Mouse (Mus musculus) urinary bladder, adult 18-20 months (tissue): ENCODE measurements around the gene Notch2.
A peak's percentile ranks its signal among the peaks of the same experiment; 100 is the strongest.

Experiments used
- DNase-seq, 2 experiments: peaks; one replicate each; pipeline ENCODE4 v3.0.0; 2022; ENCODE audit warnings: low spot score in 2 of 2, mixed read lengths in 2 of 2

Gene Notch2

DNA sequence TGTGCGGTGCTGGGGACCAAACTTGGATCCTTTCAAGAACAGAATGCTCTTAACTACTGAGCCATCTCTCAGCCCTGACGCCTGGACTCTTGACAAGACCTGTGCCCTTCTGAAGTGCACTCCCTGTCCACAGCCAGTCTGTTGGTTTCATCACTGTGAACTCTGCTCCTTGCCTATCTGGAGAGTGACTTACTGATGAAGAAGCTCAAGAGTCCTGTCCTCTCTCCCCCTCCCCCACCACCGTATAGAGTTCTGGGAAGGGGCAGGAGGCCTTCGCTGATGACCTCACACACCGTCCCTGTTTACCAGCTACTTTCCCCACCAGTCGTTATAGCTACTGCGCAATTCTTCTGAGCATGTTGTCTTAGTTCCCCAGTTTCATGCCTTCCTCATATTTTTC is 55.8 kb downstream of the Notch2 start:
- DNase-seq: no peak

DNA sequence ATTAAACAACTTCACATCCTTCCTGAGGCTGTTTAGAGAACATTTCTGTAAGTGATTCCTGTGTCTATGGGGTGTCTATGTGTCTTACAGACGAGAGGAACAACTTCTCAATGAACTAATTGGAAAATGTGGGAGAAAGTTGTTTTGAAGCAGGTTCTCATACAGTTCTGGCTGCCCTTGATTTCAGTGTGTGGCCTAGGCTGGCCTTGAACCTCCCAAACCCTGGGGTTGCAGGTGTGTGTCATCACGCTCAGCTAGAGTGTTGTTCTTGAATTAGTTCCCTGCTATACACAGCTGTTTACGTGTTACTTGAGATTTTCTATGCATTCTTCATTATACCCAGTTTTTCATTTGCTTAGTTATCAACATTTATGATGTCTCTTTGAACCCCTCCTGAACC is 56.5 kb downstream of the Notch2 start:
- no peak for DNase-seq

DNA sequence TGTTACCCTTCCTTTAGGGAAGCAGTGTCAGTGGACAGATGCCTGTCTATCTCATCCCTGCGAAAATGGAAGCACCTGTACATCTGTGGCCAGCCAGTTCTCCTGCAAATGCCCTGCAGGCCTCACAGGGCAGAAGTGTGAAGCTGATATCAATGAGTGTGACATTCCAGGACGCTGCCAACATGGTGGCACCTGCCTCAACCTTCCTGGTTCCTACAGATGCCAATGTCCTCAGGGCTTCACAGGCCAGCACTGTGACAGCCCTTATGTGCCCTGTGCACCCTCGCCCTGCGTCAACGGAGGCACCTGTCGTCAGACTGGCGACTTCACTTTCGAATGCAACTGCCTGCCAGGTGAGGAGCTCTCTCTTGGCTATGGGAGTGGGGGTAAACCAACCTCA is 59.2 kb downstream of the Notch2 start:
- no peak for DNase-seq

DNA sequence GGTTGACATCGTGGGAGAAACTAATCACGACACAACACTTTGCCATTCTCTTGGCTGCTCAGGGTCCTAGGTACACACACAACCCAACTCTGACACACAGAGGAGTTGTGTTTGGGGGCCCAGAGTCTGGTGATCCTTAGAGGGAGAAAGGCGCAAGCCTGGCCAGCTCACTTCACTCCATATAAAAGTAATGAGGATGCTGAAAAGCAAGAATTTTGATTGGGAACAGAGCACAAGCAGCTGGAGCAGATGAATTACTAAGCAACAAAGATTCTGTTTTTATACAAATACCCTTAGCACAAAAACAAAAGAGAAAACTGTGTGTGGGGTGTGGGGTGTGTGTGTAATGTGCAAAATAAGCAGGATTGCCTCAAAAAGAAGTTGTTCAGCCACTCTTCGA is 60.2 kb downstream of the Notch2 start:
- DNase-seq: no peak

DNA sequence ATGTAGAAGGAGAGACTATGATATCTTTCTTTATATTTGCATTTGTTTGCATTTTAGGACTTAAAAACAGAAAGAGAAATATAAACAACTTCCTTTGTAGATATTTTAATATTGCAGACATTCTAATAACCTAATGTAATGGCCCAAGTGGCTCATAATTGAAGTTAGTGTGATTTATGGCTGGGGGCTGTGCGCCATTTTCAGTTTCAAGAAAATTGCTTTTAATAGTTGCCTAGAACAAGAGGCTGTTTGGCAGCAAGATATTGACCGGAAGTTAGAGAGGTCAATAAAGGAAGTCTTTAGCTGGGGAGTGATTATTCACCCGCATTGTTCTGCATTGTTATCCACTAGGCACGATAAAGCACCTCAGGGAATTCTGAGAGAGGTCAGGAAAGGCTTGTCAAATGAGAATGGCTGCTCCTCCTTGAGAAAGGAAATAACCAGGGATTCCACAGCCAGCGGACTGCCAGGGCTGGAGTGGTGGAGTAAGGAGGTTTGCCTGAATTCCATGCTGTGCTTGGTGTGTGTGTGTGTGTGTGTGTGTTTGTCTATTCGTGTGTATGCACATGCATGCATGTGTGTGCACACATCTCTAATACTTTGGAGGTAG is 61.4 kb downstream of the Notch2 start:
- DNase-seq: no peak

DNA sequence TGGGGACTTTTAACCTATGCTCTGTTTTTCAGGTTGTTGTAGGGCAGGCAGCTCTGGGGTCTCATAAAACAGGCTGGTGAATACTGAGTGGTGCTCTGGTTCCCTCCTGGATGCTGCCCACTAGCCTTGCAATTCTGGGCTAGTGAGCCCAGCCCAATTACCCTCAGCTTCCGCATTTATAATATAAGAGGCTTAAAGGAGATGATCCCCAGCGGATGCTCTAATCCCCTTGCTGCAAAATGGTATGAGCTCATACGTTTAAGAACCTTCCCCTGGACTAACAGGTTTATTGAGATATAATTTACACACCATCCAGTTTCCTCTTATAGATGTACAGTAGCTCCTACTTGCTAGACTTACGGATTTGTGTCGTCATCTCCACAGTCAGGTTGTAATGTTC is 64.5 kb downstream of the Notch2 start:
- DNase-seq: no peak

DNA sequence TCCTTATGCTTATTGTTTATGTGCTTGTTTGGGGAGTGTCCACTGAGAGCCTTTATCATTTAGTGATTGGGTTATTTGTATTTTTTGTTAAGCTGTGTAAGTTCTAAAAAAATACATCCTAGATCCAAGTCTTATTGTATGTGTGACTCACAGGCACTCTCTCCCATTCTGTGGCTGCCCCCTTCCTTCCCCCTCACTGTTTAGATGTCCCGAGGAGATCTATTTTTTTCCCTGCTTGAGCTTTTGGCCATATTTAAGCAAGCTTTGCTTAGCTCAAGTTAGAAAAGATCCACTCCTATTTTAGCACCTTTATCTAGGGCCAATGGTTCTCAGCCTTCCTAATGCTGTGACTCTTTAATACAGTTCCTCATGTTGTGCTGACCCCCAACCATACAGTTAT is 65.5 kb downstream of the Notch2 start:
- no peak for DNase-seq

DNA sequence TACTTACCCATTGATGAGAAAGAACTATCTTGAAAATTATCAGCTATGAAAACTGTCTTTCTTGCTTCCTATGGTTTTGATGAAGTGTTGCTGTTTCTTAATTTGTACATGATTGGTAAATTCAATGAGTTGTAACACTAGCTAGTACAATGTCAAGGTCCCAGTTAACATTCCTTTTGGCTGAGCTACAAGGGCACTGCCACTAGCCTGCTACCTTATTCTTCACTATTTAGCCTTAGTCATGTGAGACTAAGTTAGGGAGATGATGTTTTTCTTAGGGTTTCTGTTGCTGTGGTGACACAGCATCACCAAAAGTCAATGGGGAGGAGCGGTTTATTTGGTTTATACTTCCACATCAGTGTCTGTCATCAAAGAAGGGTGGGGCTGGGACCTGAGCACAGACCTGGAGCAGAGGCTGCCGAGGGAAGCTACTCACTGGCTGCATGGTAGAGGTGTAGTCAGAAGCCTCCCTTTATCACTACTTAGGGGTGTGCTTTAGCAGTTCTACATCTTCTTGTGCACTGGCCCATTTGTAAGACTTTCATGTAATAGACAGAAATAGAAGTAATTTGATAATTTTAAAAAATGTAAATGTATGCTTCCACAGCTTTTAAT is 66.4 kb downstream of the Notch2 start:
- no peak for DNase-seq

DNA sequence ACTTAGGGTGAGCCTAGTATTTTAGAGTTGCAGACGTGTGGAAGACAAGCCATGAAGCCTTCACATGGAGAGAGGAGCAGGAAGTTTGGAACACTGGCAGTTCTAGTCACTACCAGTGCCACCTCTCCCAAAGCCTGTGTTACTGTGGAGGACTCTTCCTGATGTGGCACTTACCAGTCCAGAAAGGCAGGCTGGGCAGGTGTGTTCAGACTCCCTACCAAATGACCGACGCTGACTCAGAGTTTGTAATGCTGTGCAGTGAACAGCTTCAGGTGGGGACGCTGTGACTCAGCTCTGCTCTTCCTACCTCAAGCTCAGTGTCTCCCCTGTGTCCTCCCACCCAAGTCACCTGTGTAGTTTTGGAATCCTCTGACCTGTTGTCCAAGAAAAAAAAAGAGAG is 67.3 kb downstream of the Notch2 start:
- peak in 1 of 2 experiments; percentile 59 for DNase-seq

DNA sequence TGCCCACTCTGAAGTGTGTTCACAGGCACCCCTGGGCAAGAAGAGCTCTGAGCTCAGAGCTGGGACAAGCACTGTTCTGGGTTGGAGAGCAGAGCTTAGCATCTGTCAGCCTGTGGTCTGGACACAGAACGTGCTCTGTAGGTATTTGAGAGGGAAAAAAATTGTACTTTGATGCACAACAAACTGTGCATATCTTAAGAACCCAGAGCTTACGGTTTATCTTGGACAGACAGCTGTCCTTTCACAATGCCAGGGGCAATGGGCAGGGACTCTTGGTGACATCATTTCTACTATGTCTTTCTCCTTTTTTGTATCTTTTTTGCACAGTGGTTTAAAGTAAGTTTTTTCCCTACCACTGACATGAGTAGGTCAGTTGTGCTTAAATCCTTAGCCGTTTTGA is 68.9 kb downstream of the Notch2 start:
- DNase-seq: no peak

DNA sequence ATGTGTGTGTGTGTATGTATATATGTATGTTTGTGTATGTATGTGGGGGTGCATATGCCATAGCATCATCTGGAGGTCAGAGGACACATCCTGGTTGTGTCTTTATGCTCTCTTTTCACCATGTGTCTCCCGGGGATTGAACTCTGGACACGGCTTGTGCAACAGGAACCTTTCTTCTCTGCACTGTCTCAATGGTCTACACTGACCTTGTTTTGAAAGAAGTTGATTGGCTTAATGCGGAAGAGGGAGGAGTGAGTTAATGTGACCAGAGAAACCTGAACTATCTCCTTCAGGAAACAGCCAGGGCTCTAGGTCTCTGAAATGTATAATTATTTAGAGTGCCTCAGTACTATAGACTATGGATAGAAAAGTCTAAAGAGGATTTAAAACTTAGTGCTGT is 69.6 kb downstream of the Notch2 start:
- no peak for DNase-seq

DNA sequence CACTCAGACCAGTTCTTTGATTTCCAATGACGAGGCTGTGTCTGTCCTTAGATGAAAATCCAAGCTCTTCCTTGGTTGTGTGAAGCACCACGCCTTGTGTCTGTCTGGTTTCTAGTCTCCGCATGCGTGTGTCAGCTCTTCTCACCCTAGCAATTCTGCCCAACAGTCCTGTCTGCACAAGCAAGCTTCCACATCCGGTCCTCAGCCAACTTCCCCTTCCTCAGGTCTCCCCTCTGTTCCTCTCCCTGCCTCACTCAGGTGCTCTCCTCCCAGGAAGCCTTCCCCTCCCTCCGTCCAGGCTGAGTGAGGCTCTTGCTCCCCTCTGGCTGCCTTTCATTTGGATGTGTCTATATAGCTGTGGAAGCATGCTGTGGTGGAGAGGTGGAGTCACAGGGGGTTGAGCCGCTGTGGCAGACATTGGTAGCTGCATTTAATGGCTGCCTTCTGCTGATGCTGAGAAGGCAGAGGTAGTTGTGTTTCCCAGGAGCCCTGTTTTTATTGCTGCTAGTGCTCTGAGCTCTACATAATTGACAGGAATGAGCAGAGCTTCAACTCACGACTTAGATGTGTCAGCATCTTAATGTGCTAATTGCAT is 70.8 kb downstream of the Notch2 start:
- no peak for DNase-seq

DNA sequence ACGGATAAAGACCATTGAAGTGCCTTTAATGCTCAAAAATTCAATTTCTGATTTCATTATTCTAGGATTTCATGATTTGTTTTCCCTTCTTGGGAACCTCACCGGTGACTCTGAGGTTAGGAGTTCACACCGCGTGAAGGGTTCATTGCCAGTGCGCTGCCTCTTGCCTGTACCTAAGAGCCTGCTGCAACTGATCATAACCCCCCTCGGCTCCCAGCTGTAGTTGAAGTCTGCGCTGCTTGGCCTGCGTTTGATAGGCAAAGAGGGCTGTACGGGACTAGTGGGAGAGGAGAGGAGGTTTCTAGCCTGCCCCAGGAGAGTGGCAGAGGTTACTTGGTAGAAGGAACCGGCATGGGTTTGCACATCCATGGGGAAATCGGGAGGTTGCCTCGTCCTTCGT is 71.5 kb downstream of the Notch2 start:
- no peak for DNase-seq

DNA sequence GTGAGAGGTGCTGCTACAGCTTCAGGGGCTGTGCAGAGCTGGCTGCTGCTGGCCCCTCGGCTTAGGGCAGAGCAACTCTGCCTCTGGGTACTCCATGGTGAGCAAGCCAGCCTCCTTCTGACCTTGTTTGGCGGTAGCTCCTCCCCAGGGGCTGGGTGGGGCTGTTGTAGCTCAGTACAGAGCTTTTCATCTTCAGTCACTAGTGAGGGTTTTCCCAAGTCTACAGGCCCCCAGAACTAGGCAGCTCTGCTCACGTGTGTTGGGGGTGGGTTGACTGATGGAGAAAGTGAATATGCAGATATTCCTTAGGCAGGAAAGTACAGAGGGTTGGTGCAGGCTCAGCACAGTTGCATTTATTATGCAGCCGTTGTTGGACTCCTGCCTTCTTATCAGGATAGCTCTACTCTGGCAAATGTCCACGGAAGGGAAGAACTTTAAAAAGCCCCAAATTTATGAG is 72.5 kb downstream of the Notch2 start:
- DNase-seq: peak in 1 of 2 experiments; percentile 33

DNA sequence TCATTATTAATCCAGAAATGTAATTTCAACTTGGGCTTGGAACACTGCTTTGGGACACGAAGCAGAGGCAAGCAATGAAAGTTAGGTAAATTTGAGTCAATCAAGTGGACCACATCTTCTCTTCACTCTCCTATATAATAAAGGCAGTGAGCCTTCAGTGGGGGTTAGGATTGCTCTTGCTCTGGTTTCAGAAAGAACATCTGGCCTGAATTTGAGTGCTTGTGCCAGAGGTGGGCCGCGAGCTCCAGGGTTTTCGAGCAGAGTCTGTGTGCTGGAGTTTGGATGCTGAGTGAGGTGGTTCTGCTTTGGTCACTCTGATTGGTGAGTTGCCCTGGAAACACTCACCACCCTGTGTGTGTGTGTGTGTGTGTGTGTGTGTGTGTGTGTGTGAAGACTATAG is 73.1 kb downstream of the Notch2 start:
- DNase-seq: no peak

DNA sequence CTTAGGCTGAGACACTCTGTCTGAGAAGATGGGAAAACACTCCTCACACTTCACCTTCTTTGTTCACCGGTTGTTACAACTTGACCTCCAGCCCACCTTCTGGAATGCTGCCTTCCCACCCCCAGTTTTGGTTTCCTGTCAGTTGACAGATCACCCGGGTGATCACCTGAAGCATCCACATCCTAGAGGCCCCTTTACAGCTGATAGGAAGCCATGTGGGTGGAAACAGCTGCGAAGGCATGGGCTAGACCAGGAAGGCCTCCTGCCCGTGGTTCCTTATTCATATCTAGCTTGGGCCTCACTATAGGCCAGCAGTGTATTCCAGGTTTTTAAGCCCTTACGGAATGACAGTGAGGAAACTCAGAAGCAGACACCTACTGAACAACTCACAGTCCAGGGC is 73.5 kb downstream of the Notch2 start:
- DNase-seq: no peak

DNA sequence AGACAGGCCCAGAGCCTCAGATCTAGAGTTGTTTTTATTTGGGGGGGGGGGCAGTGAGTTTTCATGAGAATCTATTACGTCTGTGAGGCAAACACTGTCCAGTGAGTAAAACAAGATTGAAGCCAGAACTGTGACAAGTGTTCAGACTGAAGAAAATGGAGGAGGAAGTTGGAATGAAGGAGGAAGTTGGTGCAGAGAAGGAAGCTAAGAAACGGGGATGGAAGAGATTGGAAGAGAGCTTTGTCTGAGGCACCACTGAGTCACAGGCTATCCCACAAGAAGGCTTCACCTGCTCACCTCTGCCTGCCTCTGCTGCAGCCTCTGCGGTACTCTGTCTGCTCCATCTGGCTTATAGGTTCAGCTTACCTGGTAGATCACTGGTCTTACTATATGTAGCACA is 74.2 kb downstream of the Notch2 start:
- DNase-seq: no peak

DNA sequence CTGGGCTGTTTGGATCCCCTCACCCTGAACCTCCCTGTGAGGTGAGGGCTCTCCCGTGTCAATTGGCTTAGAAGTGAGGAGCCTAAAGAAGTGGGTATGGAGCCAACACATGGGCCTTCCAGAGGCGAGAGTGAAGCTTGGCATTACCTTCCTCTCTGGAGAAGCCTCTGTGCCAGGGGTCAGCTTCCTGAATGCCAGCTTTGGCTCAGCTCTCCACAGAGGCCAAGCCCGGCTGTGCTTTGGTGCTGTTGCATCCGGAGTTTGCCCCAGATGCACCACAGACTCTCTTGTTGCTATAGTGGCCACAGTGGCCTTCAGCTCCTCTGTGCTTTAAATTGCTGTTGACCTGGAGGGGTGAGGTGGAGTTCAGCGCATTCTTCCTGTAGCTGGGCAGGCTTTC is 76.4 kb downstream of the Notch2 start:
- DNase-seq: no peak

DNA sequence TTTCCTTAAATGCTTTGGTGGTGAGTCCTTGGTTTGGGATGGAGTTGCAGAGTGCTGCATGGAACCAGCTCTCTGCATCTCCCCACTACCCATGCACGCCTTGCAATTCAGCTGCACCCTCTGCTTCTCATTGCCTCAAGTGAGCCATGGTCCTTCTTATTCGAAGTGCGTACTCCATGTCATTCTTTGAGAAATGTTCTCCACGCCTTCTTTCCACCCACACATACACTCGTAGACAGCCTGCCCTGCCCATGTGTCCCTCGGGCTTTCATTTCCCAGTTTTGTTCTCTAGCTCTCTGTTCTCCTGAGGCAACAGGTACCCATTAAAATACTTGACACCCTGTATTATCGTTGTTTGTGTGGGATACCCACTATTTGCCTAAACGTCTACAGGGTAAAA is 76.8 kb downstream of the Notch2 start:
- DNase-seq: no peak

DNA sequence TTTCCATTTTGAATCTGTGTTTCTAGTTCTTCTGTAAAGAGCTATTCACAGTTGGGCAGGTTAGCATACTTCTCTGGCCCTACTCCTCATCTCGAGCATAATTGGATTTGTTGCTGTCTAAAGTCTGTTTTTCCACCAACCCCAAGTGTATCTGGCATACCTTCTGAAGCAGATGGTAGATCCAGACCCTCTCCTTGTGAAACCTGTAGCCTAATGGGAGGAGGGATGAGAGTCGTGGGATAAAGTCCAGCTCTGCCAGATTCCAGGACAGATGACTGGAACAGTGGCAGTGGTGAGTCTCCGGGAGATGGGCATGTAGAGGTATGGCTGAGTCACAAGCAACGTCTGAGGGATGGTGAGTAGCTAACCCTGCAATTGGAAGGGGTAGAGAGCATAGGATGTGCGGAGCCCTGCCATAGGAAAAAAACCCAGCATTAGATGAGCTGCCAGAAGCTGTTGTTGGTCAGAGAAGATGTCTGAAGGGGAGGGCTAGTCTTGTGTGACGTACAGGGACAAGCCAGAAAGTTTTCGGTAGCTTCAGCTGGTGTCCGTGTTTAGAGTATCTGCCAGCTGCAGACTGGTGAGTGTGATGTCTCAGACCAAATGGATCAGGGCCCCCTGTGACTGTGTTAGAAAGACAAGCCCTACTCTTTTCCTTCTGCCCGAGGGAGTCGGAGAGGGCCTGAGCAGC is 79.5 kb downstream of the Notch2 start:
- no peak for DNase-seq

DNA sequence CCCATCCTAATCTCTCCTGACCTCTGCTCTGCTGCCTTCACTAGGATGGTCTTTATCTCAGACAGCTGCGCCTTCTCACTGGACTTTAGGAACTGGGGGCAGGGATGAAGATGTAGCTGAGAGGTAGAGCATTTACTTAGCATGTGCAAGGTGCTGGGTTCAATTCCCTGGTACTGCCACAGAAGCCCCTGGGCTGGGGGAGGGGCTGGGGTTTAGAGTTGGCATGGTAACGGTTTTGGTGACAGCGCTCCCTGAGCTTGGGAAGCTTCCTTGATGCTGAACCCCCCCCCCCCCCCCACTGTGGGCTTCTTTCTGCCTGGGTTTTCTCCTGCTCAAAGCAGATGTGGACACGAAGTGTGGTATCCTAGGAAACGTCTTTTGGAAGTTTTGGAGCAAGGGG is 80.6 kb downstream of the Notch2 start:
- DNase-seq: no peak

DNA sequence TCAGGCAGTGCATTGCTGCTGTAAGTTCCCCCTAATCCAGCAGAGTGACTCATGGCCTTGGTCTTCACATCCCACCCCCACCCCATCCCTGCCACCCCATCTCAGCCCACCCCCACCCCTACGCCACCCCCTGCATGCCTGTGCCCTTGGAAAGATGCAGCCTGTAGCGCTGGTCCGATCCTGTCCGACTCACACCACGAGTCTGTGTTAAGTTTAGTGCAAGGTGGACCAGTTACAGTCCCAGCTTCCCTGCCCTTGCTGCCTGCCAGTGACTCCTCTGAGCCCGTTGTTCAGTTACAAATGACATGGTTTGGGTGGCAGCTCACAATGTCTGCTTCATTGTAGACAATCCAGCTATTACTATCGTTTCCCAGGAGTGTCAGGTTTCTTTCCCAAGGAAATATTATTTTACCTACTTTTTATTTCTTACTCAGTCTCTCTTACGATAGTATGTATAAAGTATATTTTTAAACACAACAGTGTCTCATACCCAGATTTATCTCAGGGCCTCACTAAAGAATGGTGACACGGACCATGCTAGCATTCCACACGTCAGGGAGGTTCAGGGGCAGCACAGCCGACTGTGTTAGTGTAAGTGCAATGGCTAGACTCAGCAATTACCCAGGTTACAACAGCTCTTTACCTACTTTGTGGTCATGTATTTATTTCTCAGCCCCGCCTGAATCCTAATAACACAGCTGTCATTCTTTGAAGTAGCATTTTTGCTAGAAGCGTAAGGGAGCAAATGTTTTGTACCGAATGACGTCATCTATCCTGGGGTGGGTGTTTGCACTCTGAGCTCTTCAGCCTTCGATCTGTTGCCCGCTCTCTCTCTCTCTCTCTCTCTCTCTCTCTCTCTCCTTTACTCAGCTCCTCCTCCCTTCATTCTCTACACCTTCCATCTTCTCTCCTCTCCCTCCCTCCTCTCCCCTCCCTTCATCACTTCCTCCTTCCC is 81.6 kb downstream of the Notch2 start:
- no peak for DNase-seq
